Mouse (Mus musculus): ENCODE results near the gene Gtse1. TPM values are rescaled to one million over a fixed set of nuclear protein-coding genes. Genes with fewer than 3 reads are reported as not detected.
A peak's percentile ranks its signal among the peaks of the same experiment; 100 is the strongest.
"Not testable (repeated sequence)": the region's sequence is repeated elsewhere in the genome, so short reads cannot be mapped to it uniquely, and the experiment has no call there.

Gene Gtse1
- polyA plus RNA-seq, 1 experiment from 2014 or later = 53.2 TPM

DNA sequence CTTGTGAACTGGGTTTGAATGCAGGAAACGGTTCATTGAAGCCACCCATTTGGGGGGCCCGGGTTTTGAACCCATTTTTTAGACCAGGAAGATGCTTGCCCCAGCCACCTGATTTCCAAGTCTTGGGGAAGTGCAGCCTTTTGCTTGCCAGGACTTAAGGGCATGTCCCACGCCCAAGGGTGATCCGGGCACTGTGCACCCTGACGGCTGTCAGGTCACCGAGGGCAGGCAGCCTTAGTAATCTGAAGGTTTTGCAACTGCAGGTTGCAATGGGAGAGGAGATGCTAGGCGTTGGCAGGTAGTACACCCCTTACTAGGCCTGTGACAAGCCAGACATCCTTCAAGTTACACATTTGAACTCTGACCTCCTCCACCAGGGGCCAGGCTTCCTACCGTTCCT, 26.9 kb upstream of the Gtse1 start:
- no peaks in the 10 kb centered on the region for H3K9me3 ChIP-seq
- DNase-seq (ENCODE audit: low spot score) = no peak
- peak overlapping the region; percentile 66 for H3K4me3 ChIP-seq
- peak overlapping the region; percentile 83; the same call in 1 of the 2 replicates for H3K27ac ChIP-seq (replicated peaks)
- 45% methylated on average over 8 of the region's 8 CpGs for WGBS
- H3K4me1 ChIP-seq = peaks cover 20% of the 10 kb centered on the region
- no peaks in the 10 kb centered on the region for H3K36me3 ChIP-seq (replicated peaks)
- H3K27me3 ChIP-seq (replicated peaks; ENCODE audit: low read depth, poor library complexity, severe bottlenecking) = no peaks in the 10 kb centered on the region

DNA sequence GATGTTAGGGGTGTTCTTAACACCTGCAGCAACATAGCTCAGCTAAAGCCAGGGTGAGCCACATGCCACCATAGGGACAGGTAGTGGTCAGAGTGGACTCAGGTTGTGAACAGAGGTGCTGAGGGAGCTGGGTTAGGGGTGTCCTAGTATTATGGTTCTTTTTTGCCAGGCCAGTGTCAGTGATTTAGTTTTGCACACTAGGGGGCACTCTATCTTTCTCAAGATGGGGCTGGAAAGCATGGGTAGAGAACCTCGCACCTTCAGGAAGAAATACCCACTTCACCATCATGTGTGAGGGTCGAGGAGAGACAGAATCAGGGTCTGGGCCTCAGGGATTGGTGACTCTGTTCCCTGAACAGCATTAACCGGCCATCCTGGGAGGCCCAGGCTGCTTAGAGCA, 24.2 kb upstream of the Gtse1 start:
- Histone ChIP-seq H3K36me3 (replicated peaks) (no peaks in the 10 kb centered on the region), H3K27me3 (replicated peaks; ENCODE audit: low read depth, poor library complexity, severe bottlenecking) (no peaks in the 10 kb centered on the region), H3K4me1 (peaks cover 20% of the 10 kb centered on the region), H3K27ac (replicated peaks) (no peak overlapping the region), H3K4me3 (no peak overlapping the region), H3K9me3 (no peaks in the 10 kb centered on the region)
- no peak for DNase-seq (ENCODE audit: low spot score)
- WGBS = 56% methylated on average over 3 of the region's 3 CpGs

DNA sequence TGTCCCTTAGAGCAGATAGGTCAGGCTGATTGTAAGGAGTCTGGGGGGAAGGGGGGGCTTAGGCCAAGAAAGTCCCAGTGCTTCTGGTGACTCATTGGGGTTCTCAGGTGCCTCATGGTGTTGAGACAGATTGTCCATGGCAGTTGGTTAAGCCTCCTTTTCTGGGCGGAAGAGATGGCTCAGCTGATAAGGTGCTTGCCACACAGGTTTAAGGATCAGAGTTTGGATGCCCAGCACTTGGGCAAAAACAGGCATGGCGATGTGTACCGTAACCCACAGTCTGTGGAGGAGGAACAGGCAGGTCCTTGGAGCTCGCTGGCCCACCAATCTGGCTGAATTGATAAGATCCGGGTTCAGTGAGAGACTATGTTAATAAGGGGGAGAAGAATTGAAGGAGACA, 22.7 kb upstream of the Gtse1 start:
- Histone ChIP-seq H3K4me1 (peaks cover 21% of the 10 kb centered on the region), H3K9me3 (no peaks in the 10 kb centered on the region), H3K4me3 (no peak overlapping the region), H3K36me3 (replicated peaks) (no peaks in the 10 kb centered on the region), H3K27ac (replicated peaks) (no peak overlapping the region), H3K27me3 (replicated peaks; ENCODE audit: low read depth, poor library complexity, severe bottlenecking) (no peaks in the 10 kb centered on the region)
- no peak for DNase-seq (ENCODE audit: low spot score)
- 89% methylated on average over 5 of the region's 5 CpGs for WGBS

DNA sequence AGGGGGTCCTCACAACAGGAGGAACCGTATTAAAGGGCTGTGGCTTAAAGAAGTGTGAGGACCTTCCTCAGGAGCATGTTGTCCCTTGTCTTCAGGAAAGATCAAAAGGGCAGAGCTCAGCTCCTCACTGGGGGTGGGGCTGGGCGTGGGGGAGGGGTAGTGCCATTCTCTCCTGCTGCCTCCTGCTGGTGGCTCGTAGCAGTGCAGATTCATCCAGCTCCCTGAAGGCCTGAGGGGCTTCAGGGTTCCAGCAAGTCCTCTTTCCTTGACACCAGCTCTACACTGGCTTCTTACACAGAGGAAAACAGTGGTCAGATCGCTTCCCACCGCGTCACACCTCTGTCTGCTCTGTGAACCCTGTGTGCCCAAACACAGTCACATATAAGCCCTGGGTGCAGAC, 18.6 kb upstream of the Gtse1 start:
- H3K36me3 ChIP-seq (replicated peaks) = no peaks in the 10 kb centered on the region
- 32% methylated on average over 6 of the region's 6 CpGs for WGBS
- no peaks in the 10 kb centered on the region for H3K9me3 ChIP-seq
- no peak overlapping the region for H3K4me3 ChIP-seq
- H3K4me1 ChIP-seq = peaks cover 7% of the 10 kb centered on the region
- no peaks in the 10 kb centered on the region for H3K27me3 ChIP-seq (replicated peaks; ENCODE audit: low read depth, poor library complexity, severe bottlenecking)
- no peak overlapping the region for H3K27ac ChIP-seq (replicated peaks)
- DNase-seq (ENCODE audit: low spot score) = peak; percentile 52

DNA sequence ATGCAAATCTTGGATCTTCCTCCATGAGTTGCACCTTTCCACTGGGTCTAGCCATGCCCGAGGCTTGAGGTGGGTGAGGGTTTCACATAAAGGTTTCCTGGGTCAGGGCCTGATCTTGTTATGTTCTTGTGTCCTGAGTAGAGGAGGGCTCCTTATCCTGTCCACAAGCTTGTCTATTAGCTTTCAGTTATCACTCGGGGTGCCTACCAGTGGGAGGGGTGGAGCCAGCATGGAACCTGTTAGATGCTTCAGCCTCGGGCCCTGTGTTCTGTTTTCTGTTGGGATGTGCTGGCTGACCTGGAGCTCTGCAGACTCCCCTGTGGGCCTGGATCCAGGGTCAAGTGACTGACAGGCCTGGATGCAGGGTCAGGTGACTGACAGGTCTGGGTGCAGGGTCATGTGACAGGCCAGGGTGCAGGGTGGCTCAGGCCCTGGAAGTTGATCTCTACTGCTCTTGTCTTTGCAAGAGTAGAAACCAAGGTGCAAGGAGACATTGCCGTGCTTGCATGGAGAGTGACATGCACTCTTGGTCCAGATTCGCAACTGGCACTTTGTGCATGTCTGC, 17.7 kb upstream of the Gtse1 start:
- 75% methylated on average over 5 of the region's 5 CpGs for WGBS
- Histone ChIP-seq H3K4me3 (no peak overlapping the region), H3K4me1 (peaks cover 7% of the 10 kb centered on the region), H3K9me3 (no peaks in the 10 kb centered on the region), H3K27me3 (replicated peaks; ENCODE audit: low read depth, poor library complexity, severe bottlenecking) (no peaks in the 10 kb centered on the region), H3K27ac (replicated peaks) (no peak overlapping the region), H3K36me3 (replicated peaks) (no peaks in the 10 kb centered on the region)
- DNase-seq (ENCODE audit: low spot score) = no peak

DNA sequence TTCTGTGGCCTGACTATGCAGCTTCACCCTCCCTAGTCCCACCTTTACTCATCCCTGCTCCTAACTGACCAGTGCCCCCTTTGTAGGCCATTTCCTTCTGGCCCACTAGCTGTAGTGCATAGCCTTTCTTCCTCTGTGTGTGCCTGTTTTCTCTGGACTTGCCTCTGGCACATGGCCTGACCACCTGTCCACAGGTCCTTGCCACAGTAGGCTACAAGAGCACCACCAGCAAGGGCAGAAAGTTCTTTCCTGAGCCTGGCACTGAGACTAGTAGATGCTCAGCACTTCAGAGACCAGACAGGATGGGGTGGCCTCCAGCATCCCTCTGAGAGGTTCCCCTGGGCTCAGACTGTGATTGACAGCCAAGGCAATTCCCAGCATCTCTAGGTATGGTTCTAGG, 14.5 kb upstream of the Gtse1 start:
- no peaks in the 10 kb centered on the region for H3K9me3 ChIP-seq
- H3K27me3 ChIP-seq (replicated peaks; ENCODE audit: low read depth, poor library complexity, severe bottlenecking) = no peaks in the 10 kb centered on the region
- H3K4me3 ChIP-seq = no peak overlapping the region
- H3K4me1 ChIP-seq = peaks cover 7% of the 10 kb centered on the region
- no peak for DNase-seq (ENCODE audit: low spot score)
- no peak overlapping the region for H3K27ac ChIP-seq (replicated peaks)
- no peaks in the 10 kb centered on the region for H3K36me3 ChIP-seq (replicated peaks)

DNA sequence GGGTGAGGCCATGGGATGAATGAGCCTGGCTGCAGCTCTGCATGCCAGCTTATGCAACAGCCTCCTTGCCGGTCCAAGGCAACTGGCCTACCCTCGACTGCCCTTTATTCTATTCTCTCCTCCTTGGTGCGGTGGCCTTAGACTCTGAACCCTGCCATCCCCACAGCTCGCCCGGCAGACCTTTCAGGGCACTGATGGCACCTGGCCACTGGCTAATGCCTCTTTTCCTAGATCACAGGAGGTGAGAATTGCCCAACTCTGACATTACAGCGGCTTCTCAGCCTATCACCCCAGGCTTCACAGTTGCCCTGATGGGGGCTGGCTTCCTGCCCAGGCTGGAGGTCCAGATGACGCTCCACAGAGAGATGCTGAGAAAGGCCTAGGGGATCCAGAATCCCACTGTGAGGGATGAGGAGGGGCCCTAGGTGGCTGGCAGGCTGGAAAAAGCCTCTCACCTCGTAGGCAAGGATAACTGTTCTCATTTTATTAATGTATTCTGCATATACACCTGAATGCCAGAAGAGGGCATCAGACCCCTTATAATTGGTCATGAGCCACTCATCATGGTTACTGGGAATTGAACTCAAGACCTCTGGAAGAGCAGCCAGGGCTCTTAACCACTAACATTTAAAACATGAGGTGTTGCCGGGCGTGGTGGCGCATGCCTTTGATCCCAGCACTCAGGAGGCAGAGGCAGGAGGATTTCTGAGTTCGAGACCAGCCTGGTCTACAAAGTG, 7.7 kb upstream of the Gtse1 start:
- no peak overlapping the region for H3K27ac ChIP-seq (replicated peaks)
- 80% methylated on average over 12 of the region's 12 CpGs for WGBS
- no peaks in the 10 kb centered on the region for H3K4me1 ChIP-seq

DNA sequence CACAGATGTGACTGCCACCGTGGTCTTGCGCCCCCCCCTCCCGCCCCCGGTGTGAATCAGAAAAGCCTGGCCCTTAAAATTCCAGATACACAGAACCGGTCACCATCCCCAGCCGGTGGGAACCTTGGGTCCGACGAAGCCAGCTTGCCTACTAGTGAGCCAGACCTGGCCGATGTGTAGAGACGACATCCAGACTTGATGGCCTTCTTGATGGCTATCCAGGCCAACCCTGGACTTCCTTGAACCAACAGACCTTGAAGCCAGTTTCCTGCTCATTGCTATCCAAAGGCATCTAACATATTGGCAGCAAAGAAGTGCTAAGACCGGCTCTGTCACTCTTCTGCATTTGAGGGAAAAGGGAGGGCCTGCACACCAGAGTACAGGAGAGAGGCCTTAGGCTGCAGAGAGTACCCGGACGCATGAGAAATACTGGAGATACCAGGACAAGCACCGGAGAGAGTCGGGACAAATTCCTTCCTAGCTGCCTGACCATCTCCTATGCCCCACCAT, 510 bp upstream of the Gtse1 start:
- H3K27ac ChIP-seq (replicated peaks) = peak overlapping the region; percentile 95
- DNase-seq (ENCODE audit: low spot score) = no peak
- no peaks in the 10 kb centered on the region for H3K27me3 ChIP-seq (replicated peaks; ENCODE audit: low read depth, poor library complexity, severe bottlenecking)
- peaks cover 27% of the 10 kb centered on the region for H3K36me3 ChIP-seq (replicated peaks)
- 13% methylated on average over 15 of the region's 15 CpGs for whole genome bisulfite sequencing
- H3K4me3 ChIP-seq = peak overlapping the region; percentile 91
- H3K9me3 ChIP-seq = no peaks in the 10 kb centered on the region
- H3K4me1 ChIP-seq = peaks cover 30% of the 10 kb centered on the region

More for the DNA sequence above, 7.7 kb upstream of the Gtse1 start:
- Histone ChIP-seq H3K9me3 (no peaks in the 10 kb centered on the region), H3K36me3 (replicated peaks) (no peaks in the 10 kb centered on the region), H3K4me3 (no peak overlapping the region), H3K27me3 (replicated peaks; ENCODE audit: low read depth, poor library complexity, severe bottlenecking) (no peaks in the 10 kb centered on the region)
- DNase-seq (ENCODE audit: low spot score) = no peak

DNA sequence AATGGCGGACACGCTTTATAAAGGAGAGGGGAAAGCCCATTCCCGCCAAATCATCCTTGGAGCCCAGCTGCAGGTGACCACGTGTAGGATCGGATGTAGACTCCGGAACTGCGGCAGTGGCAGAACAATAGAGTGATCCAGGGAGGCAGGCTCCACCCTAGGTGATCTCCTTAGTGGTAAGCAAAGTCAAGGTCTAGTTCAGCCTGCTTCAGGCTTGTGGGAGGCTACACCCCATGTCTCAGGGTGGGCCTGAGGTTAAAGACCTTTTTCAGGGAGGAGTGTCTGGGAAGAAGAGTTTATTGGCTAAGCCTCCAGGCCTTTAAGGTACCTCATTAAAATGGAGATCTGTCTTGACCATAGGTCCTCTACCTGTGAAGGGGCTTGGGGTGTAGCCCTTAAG, 6.4 kb downstream of the Gtse1 start:
- not testable (repeated sequence) for H3K27ac ChIP-seq (replicated peaks); H3K9me3 ChIP-seq; DNase-seq (ENCODE audit: low spot score); H3K27me3 ChIP-seq (replicated peaks; ENCODE audit: low read depth, poor library complexity, severe bottlenecking); H3K4me3 ChIP-seq; H3K4me1 ChIP-seq
- WGBS = 95% methylated on average over 7 of the region's 7 CpGs
- peaks cover 95% of the 10 kb centered on the region for H3K36me3 ChIP-seq (replicated peaks)

DNA sequence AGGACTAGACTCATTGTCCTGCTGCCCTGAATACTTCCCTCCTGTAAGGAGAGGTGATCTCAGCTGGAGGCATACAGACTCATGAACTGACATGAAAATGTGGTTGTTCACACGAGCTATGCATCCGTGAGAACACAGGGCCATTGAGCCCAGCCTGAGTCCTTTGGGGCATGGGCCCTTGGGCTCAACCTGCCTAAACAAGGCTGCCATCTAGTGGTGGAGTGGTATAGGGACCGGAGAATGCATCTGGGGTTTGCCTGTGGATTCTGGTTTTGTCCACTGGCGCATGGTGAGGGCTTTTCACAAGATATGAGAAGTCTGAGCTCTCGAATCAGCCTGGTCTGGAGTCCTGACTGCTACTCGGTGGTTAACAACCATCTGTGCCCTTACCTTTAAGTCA, 8.2 kb downstream of the Gtse1 start:
- Histone ChIP-seq H3K27ac (replicated peaks) (no peak overlapping the region), H3K36me3 (replicated peaks) (peaks cover 100% of the 10 kb centered on the region), H3K4me1 (peaks cover under 1% of the 10 kb centered on the region; the same call in 1 of the 2 replicates), H3K9me3 (no peaks in the 10 kb centered on the region), H3K27me3 (replicated peaks; ENCODE audit: low read depth, poor library complexity, severe bottlenecking) (no peaks in the 10 kb centered on the region), H3K4me3 (no peak overlapping the region)
- WGBS = 58% methylated on average over 6 of the region's 6 CpGs
- DNase-seq (ENCODE audit: low spot score) = peak; percentile 68

DNA sequence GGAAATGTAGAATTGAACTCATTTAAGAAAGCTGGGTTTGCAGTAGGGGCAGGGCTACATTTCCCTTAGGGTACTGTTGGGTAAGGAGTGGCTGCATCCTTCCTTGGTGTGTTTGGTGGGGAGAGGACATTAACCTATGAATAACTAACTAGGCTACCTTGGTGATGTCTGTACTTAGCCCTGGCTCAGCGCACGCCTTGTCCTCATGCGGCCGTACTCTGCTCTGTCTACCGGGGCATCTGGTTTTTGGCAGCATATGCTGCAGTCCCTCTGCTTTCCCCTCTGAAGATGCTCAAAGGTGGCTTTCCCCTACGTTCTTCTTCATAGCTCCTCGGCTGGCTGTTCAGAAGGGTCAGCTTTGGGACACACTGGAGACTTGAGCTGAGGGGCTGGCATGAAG, 17.8 kb downstream of the Gtse1 start:
- DNase-seq (ENCODE audit: low spot score) = no peak
- no peak overlapping the region for H3K4me3 ChIP-seq
- H3K9me3 ChIP-seq = no peaks in the 10 kb centered on the region
- WGBS = 93% methylated on average over 7 of the region's 7 CpGs
- peaks cover 57% of the 10 kb centered on the region for H3K36me3 ChIP-seq (replicated peaks)
- no peaks in the 10 kb centered on the region for H3K27me3 ChIP-seq (replicated peaks; ENCODE audit: low read depth, poor library complexity, severe bottlenecking)
- no peak overlapping the region for H3K27ac ChIP-seq (replicated peaks)
- H3K4me1 ChIP-seq = peaks cover 21% of the 10 kb centered on the region

DNA sequence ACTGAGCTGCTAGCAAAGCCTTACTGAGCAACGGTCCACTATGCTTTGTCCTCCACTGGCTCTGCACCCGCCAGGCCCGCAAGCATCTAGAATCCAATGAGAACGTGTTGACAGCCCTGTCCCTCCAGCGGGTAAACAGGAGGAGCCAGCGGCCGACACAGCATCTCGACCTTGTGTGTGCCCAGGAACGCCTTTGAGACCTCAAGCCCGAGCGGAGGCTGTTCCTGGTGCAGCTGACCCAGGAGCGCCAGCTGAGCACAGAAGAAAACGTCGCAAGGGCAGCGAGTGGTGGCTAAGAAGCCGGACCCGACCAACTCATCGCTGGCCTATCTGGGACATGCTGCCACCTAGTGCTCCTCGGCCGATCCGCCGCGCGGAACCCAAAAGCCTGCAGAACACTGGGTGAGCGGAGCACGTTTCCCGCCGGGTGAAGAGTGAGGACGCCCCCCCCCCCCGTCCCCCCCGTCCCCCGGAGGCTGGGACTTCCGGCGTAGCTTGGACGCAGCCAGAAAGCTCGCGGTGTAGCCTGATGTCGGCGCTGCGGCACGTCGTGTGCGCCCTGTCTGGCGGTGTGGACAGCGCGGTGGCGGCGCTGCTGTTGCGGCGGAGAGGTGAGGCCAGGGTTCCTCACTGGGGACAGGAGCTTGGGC, 19.4 kb downstream of the Gtse1 start, which contains the start of gene Trmu:
TSS of gene Trmu (plus strand) at position 465 of the 650 bp plus-strand sequence.
- H3K36me3 ChIP-seq (replicated peaks) = peaks cover 57% of the 10 kb centered on the region
- under 1% methylated on average over 50 of the region's 50 CpGs for WGBS

DNA sequence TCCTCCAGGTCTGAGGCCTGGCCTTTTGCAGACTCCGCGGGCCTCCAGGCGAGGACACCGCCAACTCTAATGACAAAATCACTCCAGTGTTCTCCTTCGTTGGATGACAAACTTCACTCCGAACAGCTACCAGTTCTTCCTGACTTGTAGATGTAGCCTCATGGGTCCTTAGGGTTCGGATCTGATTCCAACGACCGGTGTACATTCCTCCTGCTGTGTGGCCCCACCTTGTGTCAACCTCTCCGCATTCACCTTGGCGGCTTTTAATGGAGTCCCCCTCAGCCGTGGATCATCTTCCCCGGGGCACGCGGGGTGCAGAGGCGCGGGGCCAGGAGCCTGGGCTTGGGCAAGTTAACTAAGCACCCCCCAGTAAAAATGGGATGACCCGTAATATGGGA, 20.0 kb downstream of the Gtse1 start:
- no peaks in the 10 kb centered on the region for H3K27me3 ChIP-seq (replicated peaks; ENCODE audit: low read depth, poor library complexity, severe bottlenecking)
- peak overlapping the region; percentile 88 for H3K27ac ChIP-seq (replicated peaks)
- no peaks in the 10 kb centered on the region for H3K9me3 ChIP-seq
- 2% methylated on average over 18 of the region's 18 CpGs for whole genome bisulfite sequencing
- peaks cover 57% of the 10 kb centered on the region for H3K36me3 ChIP-seq (replicated peaks)
- H3K4me3 ChIP-seq = peak overlapping the region; percentile 84
- no peak for DNase-seq (ENCODE audit: low spot score)
- H3K4me1 ChIP-seq = peaks cover 21% of the 10 kb centered on the region

More for the DNA sequence above, 19.4 kb downstream of the Gtse1 start, which contains the start of gene Trmu:
- Histone ChIP-seq H3K4me3 (peak within 1 kb of the TSS; percentile 84), H3K9me3 (no peaks in the 10 kb centered on the region), H3K27ac (replicated peaks) (peak within 1 kb of the TSS; percentile 88), H3K4me1 (peaks cover 21% of the 10 kb centered on the region), H3K27me3 (replicated peaks; ENCODE audit: low read depth, poor library complexity, severe bottlenecking) (no peaks in the 10 kb centered on the region)
- DNase-seq (ENCODE audit: low spot score) = peak; percentile 96

All from embryonic facial prominence, embryonic 10.5 days (tissue).